Mouse (Mus musculus) midbrain, embryonic 10.5 days (tissue): Measurements from ENCODE around the gene Slc46a2. TPM values are rescaled to one million over a fixed set of nuclear protein-coding genes. Genes with fewer than 3 reads are reported as not detected.
A peak's percentile ranks its signal among the peaks of the same experiment; 100 is the strongest.

Source experiments
- DNase-seq: peaks from one replicate; pipeline ENCODE4 v3.0.0-alpha.2; 2017; ENCODE audit warnings: low spot score
- H3K27ac ChIP-seq: fragments of 300-500 bp; sonication (generic); replicated peaks from 2 replicates; pipeline ENCODE4 v1.5.1; 2016; ENCODE audit warnings: mild to moderate bottlenecking
- H3K27me3 ChIP-seq: fragments of 300-500 bp; sonication (generic); 2 replicates; pipeline ENCODE4 v1.6.1; 2016; ENCODE audit warnings: low read depth, mild to moderate bottlenecking; ENCODE audit not compliant: poor library complexity, severe bottlenecking
- H3K36me3 ChIP-seq: fragments of 300-500 bp; sonication (generic); 2 replicates; pipeline ENCODE4 v1.6.1; 2016; ENCODE audit warnings: mild to moderate bottlenecking, moderate library complexity
- H3K4me1 ChIP-seq: fragments of 300-500 bp; sonication (generic); 2 replicates; pipeline ENCODE4 v1.6.1; 2016
- H3K4me3 ChIP-seq: fragments of 300-500 bp; sonication (generic); 2 replicates; pipeline ENCODE4 v1.5.1; 2016; ENCODE audit warnings: mild to moderate bottlenecking, moderate library complexity
- H3K9me3 ChIP-seq: fragments of 300-500 bp; sonication (generic); replicated peaks from 2 replicates; pipeline ENCODE4 v1.6.1; 2016; ENCODE audit warnings: mild to moderate bottlenecking
- WGBS: fragments of 180-500 bp; shearing (Covaris S2); methylation state at CpG from one replicate; pipeline ENCODE4 v1.1.7; 2016; 5-methylcytosine and 5-hydroxymethylcytosine counted together
- polyA plus RNA-seq: library from polyadenylated mRNA; unstranded; fragments of >200 nt; fragmentation: Nextera tagmentation; extraction: Ambion mirVana; gene quantifications from 2 replicates; pipeline ENCODE4 v1.2.1, GENCODE M21; 2016

The Slc46a2 gene
- polyA plus RNA-seq, 1 experiment from 2014 or later, result not detected

- H3K9me3 ChIP-seq, result no peaks in the 10 kb centered on the region
- H3K27ac ChIP-seq, result no peak overlapping the region
- no peak overlapping the region for H3K4me3 ChIP-seq
- H3K4me1 ChIP-seq, result no peaks in the 10 kb centered on the region
- no peak for DNase-seq
- no peaks in the 10 kb centered on the region for H3K27me3 ChIP-seq
- WGBS, result 97% methylated on average over 6 of the region's 6 CpGs
- H3K36me3 ChIP-seq, result peaks cover 42% of the 10 kb centered on the region
Measured at GRCm38 (mm10) chr4:59886281-59886680, 28.6 kb downstream of the Slc46a2 start.

GRCm38 (mm10) chr4:59884136-59884696 lies 30.6 kb downstream of the Slc46a2 start:
- no peak for DNase-seq
- Histone ChIP-seq H3K4me3 (no peak overlapping the region), H3K27me3 (no peaks in the 10 kb centered on the region), H3K4me1 (no peaks in the 10 kb centered on the region), H3K36me3 (peaks cover 62% of the 10 kb centered on the region), H3K27ac (no peak overlapping the region), H3K9me3 (no peaks in the 10 kb centered on the region)
- 88% methylated on average over 6 of the region's 6 CpGs for WGBS

DNA sequence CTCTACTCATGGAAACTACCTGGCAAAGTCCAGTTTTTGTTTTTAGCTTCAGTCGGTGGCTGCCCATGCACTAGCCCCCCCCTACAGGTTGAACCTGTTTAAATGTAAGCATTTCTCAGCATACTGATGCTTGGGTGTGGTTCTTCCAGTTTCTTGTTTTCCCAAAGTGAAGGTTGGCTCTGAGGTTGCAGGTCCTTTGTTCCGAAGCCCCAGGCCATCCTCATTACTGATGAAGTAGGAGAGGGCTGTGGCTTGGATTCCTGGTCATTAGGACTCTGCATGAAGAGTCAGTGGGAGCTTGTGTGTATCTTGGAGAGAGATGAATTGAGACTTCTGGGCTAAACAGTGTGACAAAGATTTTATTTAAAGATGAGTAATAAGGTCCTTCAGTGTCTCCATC lies 33.6 kb downstream of the Slc46a2 start:
- no peak overlapping the region for H3K27ac ChIP-seq
- no peaks in the 10 kb centered on the region for H3K4me1 ChIP-seq
- DNase-seq, result no peak
- H3K27me3 ChIP-seq, result no peaks in the 10 kb centered on the region
- 94% methylated on average over 2 of the region's 2 CpGs for WGBS
- H3K4me3 ChIP-seq, result no peak overlapping the region
- H3K9me3 ChIP-seq, result no peaks in the 10 kb centered on the region
- H3K36me3 ChIP-seq, result peaks cover 57% of the 10 kb centered on the region

DNA sequence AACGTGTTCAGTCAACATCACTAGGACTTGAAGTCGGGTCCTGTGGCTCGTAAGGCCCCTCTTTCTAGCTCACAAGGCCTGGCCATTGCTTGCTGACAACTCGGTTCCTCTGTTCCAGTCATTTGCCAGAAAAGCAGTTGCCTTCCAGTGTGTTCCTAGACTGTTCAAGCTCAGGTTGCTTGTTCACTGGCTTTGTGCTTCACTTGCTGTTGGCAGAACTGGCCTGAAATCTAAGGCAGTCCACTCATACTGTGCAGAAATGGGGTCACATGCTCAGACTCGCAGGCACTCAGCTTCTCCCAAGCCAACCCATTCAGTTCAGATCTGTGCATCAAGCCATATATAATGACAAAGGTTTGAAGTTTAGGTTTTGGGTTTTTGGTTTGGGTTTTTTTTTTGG lies 34.1 kb downstream of the Slc46a2 start:
- Histone ChIP-seq H3K4me3 (no peak overlapping the region), H3K27me3 (no peaks in the 10 kb centered on the region), H3K4me1 (no peaks in the 10 kb centered on the region), H3K36me3 (peaks cover 53% of the 10 kb centered on the region), H3K27ac (no peak overlapping the region), H3K9me3 (no peaks in the 10 kb centered on the region)
- no peak for DNase-seq
- 94% methylated on average over 5 of the region's 5 CpGs for whole genome bisulfite sequencing

DNA sequence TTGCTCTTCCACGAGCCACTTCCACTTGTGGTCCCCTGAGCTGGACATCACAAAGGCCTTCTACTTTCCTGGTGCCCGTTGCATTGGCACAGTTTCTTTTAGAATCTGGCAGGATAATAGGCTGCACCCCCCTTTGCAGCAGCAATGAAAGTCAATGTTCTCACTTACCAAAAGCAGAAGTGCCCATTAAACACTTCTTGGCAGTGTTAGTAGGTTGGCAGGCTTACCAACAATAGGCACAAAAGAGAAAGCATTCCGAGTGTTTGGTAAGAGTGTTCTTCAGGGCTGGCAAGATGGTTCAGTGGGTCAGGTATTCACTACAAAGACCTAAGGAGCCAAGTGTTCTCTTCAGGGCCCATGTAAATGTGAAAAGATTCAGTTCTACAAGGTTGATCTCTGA lies 35.4 kb downstream of the Slc46a2 start:
- DNase-seq, result no peak
- Histone ChIP-seq H3K4me1 (no peaks in the 10 kb centered on the region), H3K9me3 (no peaks in the 10 kb centered on the region), H3K36me3 (peaks cover 43% of the 10 kb centered on the region), H3K27me3 (no peaks in the 10 kb centered on the region), H3K27ac (no peak overlapping the region), H3K4me3 (no peak overlapping the region)
- 94% methylated on average over 3 of the region's 3 CpGs for WGBS

DNA sequence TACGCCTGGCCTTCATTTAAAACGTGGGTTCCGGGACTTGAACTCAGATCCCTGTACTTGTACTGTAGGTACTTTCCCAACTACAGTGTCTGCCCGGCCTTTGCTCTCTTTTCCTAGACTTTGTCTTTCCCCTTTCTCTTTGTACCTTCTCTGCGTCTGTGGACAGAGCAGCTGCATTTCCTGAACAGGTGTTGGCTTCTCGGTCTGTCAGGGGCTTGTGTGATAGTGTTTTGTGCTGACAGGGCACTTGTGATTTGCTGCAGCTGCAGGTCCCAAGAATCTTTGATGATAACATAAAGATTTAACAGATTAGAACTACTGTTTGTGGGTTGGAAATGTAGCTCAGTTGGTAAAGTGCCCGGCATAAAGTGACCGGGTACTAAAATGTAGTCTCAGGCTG lies 36.3 kb downstream of the Slc46a2 start:
- Histone ChIP-seq H3K27me3 (no peaks in the 10 kb centered on the region), H3K4me1 (peaks cover 6% of the 10 kb centered on the region; the same call in 1 of the 2 replicates), H3K27ac (no peak overlapping the region), H3K9me3 (no peaks in the 10 kb centered on the region), H3K36me3 (peaks cover 43% of the 10 kb centered on the region), H3K4me3 (no peak overlapping the region)
- WGBS, result 92% methylated on average over 8 of the region's 8 CpGs
- no peak for DNase-seq

DNA sequence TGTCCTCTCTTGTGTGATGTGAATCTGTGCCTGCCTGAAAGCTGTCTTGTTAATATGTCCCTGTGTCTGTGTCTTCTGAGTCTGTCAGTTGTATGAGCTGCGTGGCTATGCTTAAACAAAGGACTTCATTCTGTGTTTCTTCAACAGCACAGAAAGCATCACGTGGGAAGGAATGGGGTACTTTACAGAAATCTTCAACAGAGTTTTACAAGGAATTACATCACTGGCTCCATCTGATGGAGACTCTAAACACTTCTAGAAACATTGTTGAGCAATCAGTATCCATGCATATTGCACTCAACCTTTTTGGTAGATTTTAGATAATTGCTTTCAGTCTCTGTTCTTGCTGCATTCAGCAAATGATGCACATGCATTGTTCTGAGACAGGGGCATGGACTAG lies 37.8 kb downstream of the Slc46a2 start:
- no peak overlapping the region for H3K4me3 ChIP-seq
- H3K27ac ChIP-seq, result no peak overlapping the region
- 84% methylated on average over 2 of the region's 2 CpGs for WGBS
- H3K36me3 ChIP-seq, result peaks cover 32% of the 10 kb centered on the region
- H3K9me3 ChIP-seq, result no peaks in the 10 kb centered on the region
- DNase-seq, result no peak
- H3K4me1 ChIP-seq, result peaks cover 13% of the 10 kb centered on the region
- no peaks in the 10 kb centered on the region for H3K27me3 ChIP-seq

- no peaks in the 10 kb centered on the region for H3K9me3 ChIP-seq
- peaks cover 13% of the 10 kb centered on the region for H3K4me1 ChIP-seq
- no peak overlapping the region for H3K27ac ChIP-seq
- no peaks in the 10 kb centered on the region for H3K27me3 ChIP-seq
- peaks cover 27% of the 10 kb centered on the region for H3K36me3 ChIP-seq
- H3K4me3 ChIP-seq, result no peak overlapping the region
- DNase-seq, result no peak
- WGBS, result 91% methylated on average over 6 of the region's 6 CpGs
Measured at GRCm38 (mm10) chr4:59876570-59876969, 38.3 kb downstream of the Slc46a2 start.

GRCm38 (mm10) chr4:59873830-59874229 lies 41.0 kb downstream of the Slc46a2 start:
- no peak for DNase-seq
- Histone ChIP-seq H3K27ac (no peak overlapping the region), H3K4me3 (no peak overlapping the region), H3K36me3 (peaks cover under 1% of the 10 kb centered on the region; the same call in 1 of the 2 replicates), H3K4me1 (peaks cover 13% of the 10 kb centered on the region), H3K9me3 (no peaks in the 10 kb centered on the region), H3K27me3 (no peaks in the 10 kb centered on the region)
- 52% methylated on average over 5 of the region's 5 CpGs for WGBS

GRCm38 (mm10) chr4:59873240-59873639 lies 41.6 kb downstream of the Slc46a2 start:
- H3K4me1 ChIP-seq, result peaks cover 13% of the 10 kb centered on the region
- WGBS, result 37% methylated on average over 6 of the region's 6 CpGs
- peaks cover 3% of the 10 kb centered on the region; the same call in 1 of the 2 replicates for H3K36me3 ChIP-seq
- no peaks in the 10 kb centered on the region for H3K9me3 ChIP-seq
- H3K27ac ChIP-seq, result no peak overlapping the region
- H3K27me3 ChIP-seq, result no peaks in the 10 kb centered on the region
- H3K4me3 ChIP-seq, result no peak overlapping the region
- DNase-seq, result no peak

DNA sequence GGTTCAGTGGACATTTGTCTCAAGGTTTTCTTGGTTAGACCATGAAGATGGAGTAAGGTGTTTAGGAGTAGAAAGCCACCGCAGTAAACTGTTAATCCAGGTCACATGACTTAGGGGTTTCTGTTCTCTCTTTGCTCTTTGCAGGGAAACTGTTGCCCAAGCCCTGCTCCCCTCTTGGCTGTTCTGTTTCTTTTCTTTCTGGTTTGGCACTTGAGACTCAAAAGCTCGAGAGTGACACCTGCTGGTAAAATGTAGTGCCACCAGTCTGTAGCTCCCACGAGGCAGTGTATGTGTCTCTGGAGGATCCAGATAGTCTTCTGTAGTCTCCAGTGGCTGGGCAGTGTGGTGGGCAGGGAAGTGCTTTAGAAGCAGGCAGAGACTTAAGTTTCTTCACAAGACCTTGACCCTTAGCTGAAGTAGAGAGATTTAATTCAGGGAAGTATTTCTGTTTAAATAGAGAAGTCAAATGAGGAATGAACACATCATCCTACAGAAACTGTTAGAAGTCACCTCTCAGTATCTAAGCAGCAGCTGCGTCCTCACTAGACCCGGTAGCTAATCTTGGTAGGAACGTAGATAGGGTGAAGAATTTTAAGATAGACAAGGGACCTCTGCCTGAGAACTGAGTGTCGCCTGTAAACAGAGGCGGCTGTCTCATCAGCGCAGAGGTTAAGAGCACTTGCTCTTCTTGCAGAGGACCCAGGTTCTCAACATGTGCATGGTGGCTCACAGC lies 43.8 kb downstream of the Slc46a2 start:
- Histone ChIP-seq H3K4me3 (no peak overlapping the region), H3K4me1 (peaks cover 13% of the 10 kb centered on the region), H3K9me3 (no peaks in the 10 kb centered on the region), H3K27ac (no peak overlapping the region), H3K27me3 (no peaks in the 10 kb centered on the region), H3K36me3 (peaks cover 3% of the 10 kb centered on the region; the same call in 1 of the 2 replicates)
- 63% methylated on average over 9 of the region's 9 CpGs for WGBS
- peak; percentile 72 for DNase-seq

- Histone ChIP-seq H3K4me3 (no peak overlapping the region), H3K4me1 (peaks cover 13% of the 10 kb centered on the region), H3K27me3 (no peaks in the 10 kb centered on the region), H3K9me3 (no peaks in the 10 kb centered on the region), H3K27ac (no peak overlapping the region), H3K36me3 (peaks cover 3% of the 10 kb centered on the region; the same call in 1 of the 2 replicates)
- no peak for DNase-seq
- whole genome bisulfite sequencing, result 93% methylated on average over 6 of the region's 6 CpGs
Measured at GRCm38 (mm10) chr4:59870433-59870832, 44.4 kb downstream of the Slc46a2 start.

- 91% methylated on average over 6 of the region's 6 CpGs for WGBS
- no peak overlapping the region for H3K27ac ChIP-seq
Measured at GRCm38 (mm10) chr4:59869488-59870057, 45.3 kb downstream of the Slc46a2 start.

More at GRCm38 (mm10) chr4:59869488-59870057, 45.3 kb downstream of the Slc46a2 start:
- H3K4me1 ChIP-seq, result peaks cover 13% of the 10 kb centered on the region
- H3K9me3 ChIP-seq, result no peaks in the 10 kb centered on the region
- DNase-seq, result no peak
- H3K27me3 ChIP-seq, result no peaks in the 10 kb centered on the region
- H3K36me3 ChIP-seq, result peaks cover 3% of the 10 kb centered on the region; the same call in 1 of the 2 replicates
- H3K4me3 ChIP-seq, result no peak overlapping the region
